Mouse (Mus musculus) kidney, adult 2 months (tissue): Measurements from ENCODE around the gene Tiam1.

Experiments
- CTCF ChIP-seq: fragments of 200-500 bp; conservative IDR thresholded peaks from 2 replicates; pipeline ENCODE4 v1.5.1; 2011; ENCODE audit warnings: low read depth, mild to moderate bottlenecking, control low read depth, low read length, moderate library complexity, mixed read lengths; ENCODE audit not compliant: insufficient read depth, insufficient read length
- POLR2A ChIP-seq: fragments of 200-500 bp; IDR thresholded peaks from one replicate; pipeline ENCODE4 v1.6.1; 2011; ENCODE audit warnings: low read depth, low read length, control low read depth

GRCm38 (mm10) chr16:90187453-90187852 is 43.9 kb upstream of the Tiam1 start:
- TF ChIP-seq CTCF (peak; percentile 75), POLR2A (no peak)
